Mouse (Mus musculus): ENCODE measurements around the gene Trmt112.
"Not testable (repeated sequence)": the region's sequence is repeated elsewhere in the genome, so short reads cannot be mapped to it uniquely, and the experiment has no call there.

DNA sequence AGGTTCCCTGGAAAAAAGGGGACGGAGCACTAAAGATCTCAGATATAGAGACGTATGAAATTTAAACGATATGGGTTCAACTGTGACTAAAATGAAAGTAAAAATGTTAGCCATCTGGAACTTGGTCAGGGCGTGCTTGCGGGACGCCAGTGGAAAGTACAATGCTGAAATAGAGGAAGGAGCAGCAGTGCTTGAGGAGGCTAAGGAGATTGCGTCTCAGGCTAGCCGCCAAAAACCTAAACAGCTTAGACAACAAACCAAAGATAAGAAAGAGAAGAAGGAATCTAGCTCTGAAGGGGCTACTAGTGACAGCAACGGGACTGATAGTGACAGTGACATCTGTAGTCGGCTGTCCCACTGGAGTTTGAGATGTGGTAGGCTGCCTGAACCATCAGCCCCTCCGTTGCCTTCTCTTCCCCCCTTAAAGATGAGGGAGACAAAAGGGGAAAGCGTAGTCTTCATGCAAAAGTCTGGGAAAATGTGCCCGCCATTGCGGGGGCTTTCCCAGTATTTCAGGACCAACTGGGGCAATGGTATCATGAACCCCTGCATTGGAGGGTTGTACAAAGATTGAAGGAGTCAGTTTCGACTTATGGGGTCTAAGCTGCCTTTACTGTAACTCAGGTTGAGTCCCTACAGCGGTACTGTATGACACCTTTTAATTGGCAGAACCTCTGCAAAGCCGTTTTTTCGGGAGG is 13.7 kb upstream of the Trmt112 start:
- not testable (repeated sequence) for TF ChIP-seq CTCF (IDR thresholded peaks at IDR 0.05; ENCODE audit: borderline replicate concordance, insufficient read depth, low read depth, low read length); POLR2A (IDR thresholded peaks at IDR 0.05; ENCODE audit: borderline replicate concordance, insufficient read depth, low read length)

Measured in cerebellum, adult 2 months (tissue).